Mouse (Mus musculus) midbrain, embryonic 16.5 days (tissue): ENCODE measurements at regions not wholly inside any gene's neighbourhood (a gene's known extent, or its start where the extent isn't known, plus 50 kb on each side); places are given as distances from the start of the nearest gene placed in this dataset.
A peak's percentile ranks its signal among the peaks of the same experiment; 100 is the strongest.

Experiments
- ATAC-seq: fragments of 200-750 bp; cut with Nextera tagmentation; 2 replicates; pipeline ENCODE4 v1.8.0; 2017; ENCODE audit warnings: moderate TSS enrichment
- H3K27ac ChIP-seq: fragments of 300-500 bp; sonication (generic); 2 replicates; pipeline ENCODE4 v1.5.1; 2014; ENCODE audit warnings: mild to moderate bottlenecking, low read length, mixed read lengths
- H3K27me3 ChIP-seq: fragments of 300-500 bp; sonication (generic); 2 replicates; pipeline ENCODE4 v1.6.1; 2014; ENCODE audit warnings: low read depth, low read length, mixed read lengths; ENCODE audit not compliant: control insufficient read depth, insufficient read depth
- H3K36me3 ChIP-seq: fragments of 300-500 bp; sonication (generic); 2 replicates; pipeline ENCODE4 v1.6.1; 2014; ENCODE audit warnings: mild to moderate bottlenecking, low read length, moderate library complexity, mixed read lengths; ENCODE audit not compliant: control insufficient read depth, insufficient read depth
- H3K4me1 ChIP-seq: fragments of 300-500 bp; sonication (generic); 2 replicates; pipeline ENCODE4 v1.6.1; 2014; ENCODE audit warnings: mild to moderate bottlenecking, low read length, mixed read lengths; ENCODE audit not compliant: control insufficient read depth, insufficient read depth
- H3K4me2 ChIP-seq: fragments of 300-500 bp; sonication (generic); 2 replicates; pipeline ENCODE4 v1.6.1; 2014; ENCODE audit warnings: mild to moderate bottlenecking, low read length, mixed read lengths
- H3K4me3 ChIP-seq: fragments of 300-500 bp; sonication (generic); 2 replicates; pipeline ENCODE4 v1.5.1; 2014; ENCODE audit warnings: low read depth, mild to moderate bottlenecking, low read length, moderate library complexity, mixed read lengths
- H3K9ac ChIP-seq: fragments of 300-500 bp; sonication (generic); 2 replicates; pipeline ENCODE4 v1.6.1; 2014; ENCODE audit warnings: low read depth, low read length, mixed read lengths
- H3K9me3 ChIP-seq: fragments of 300-500 bp; sonication (generic); replicated peaks from 2 replicates; pipeline ENCODE4 v1.6.1; 2014; ENCODE audit warnings: mild to moderate bottlenecking, low read length, mixed read lengths; ENCODE audit not compliant: control insufficient read depth, poor library complexity, severe bottlenecking
- WGBS: fragments of 180-500 bp; shearing (Covaris S2); extraction: QIAGEN DNeasy Blood & Tissue Kit; methylation state at CpG from one replicate; pipeline ENCODE4 v1.1.7; 2014; 5-methylcytosine and 5-hydroxymethylcytosine counted together

DNA sequence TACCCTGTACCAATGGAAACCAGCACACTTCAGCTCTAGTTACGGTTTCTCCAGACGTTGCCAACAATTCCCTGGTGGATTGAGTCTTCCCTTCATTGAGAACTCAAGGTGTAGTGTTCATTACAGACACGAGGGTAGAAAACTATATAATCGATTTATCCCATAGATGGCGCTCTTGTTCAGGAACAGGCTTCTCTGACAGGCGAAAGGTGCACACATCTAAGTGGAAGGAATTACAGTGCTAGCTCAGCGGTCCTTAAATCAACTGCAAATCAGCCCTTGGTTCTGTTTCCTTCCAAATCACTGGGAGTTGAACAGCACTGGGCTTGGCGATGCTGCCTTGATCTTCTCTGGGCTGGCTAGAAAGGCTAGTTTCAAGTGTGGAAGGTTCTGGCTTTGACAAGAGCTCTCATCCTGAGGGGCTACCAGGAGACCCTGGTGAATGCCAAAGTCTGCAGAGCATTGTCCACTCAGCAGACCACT lies 161.1 kb downstream of the March11 start:
- no peaks in the 10 kb centered on the region for H3K27me3 ChIP-seq
- no peaks in the 10 kb centered on the region for H3K4me1 ChIP-seq
- 8% methylated on average over 8 of the region's 8 CpGs for WGBS
- no peak overlapping the region for H3K27ac ChIP-seq
- ATAC-seq = peak; percentile 78
- H3K4me3 ChIP-seq = no peak overlapping the region
- H3K36me3 ChIP-seq = no peaks in the 10 kb centered on the region
- no peak overlapping the region for H3K4me2 ChIP-seq
- no peaks in the 10 kb centered on the region for H3K9me3 ChIP-seq
- H3K9ac ChIP-seq = no peak overlapping the region

DNA sequence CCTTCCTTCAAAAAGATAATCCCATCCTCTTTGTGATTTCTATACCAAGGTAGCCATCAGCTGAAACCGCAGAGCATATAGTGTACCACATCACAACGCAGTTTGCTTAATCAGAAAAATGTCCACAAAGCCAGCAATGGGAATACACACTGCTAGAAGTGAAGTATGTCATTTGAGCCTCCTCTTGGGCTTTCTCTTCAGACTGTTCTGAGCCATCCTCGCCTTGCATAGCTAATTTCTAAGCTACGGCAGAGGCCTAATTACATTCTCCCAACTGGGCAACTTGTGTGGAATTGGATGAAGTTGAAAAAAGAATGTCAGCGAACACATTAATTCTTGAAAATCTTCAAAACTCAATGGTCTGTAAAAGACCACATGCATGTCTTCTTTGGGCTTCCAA lies 178.5 kb downstream of the March11 start:
- Histone ChIP-seq H3K27me3 (no peaks in the 10 kb centered on the region), H3K4me3 (no peak overlapping the region), H3K9me3 (no peaks in the 10 kb centered on the region), H3K36me3 (no peaks in the 10 kb centered on the region), H3K4me2 (no peak overlapping the region), H3K4me1 (no peaks in the 10 kb centered on the region), H3K9ac (no peak overlapping the region), H3K27ac (no peak overlapping the region)
- ATAC-seq = no peak
- WGBS = 85% methylated on average over 5 of the region's 5 CpGs
